Mouse (Mus musculus): Measurements from ENCODE around the gene Gm40193. TPM values are rescaled to one million over a fixed set of nuclear protein-coding genes. Genes with fewer than 3 reads are reported as not detected.

The Gm40193 gene
- polyA plus RNA-seq, 1 experiment from 2014 or later, result not detected

Other genes with a start within 250 kb of the Gm40193 start
- gene Alox12e, start 210.3 kb downstream of the Gm40193 start, polyA plus RNA-seq (2015; fragmentation: Nextera tagmentation; extraction: Ambion mirVana), result 0.11 TPM in 1 of 2 replicates, not detected in the other
- gene Alox15, start 180.9 kb downstream of the Gm40193 start, polyA plus RNA-seq (2015; fragmentation: Nextera tagmentation; extraction: Ambion mirVana), result 1.7 and 2.0 TPM in 2 replicates
- gene Pelp1, start 122.9 kb downstream of the Gm40193 start, polyA plus RNA-seq (2015; fragmentation: Nextera tagmentation; extraction: Ambion mirVana), result 11.1 and 13.1 TPM in 2 replicates
- 15.0 and 15.8 TPM in 2 replicates for gene Arrb2, start 100.3 kb downstream of the Gm40193 start, polyA plus RNA-seq (2015; fragmentation: Nextera tagmentation; extraction: Ambion mirVana)
- 12.8 and 13.7 TPM in 2 replicates for gene Med11, start 81.0 kb downstream of the Gm40193 start, polyA plus RNA-seq (2015; fragmentation: Nextera tagmentation; extraction: Ambion mirVana)
- gene Zmynd15, start 73.5 kb downstream of the Gm40193 start, polyA plus RNA-seq (2015; fragmentation: Nextera tagmentation; extraction: Ambion mirVana), result 0.42 and 0.87 TPM in 2 replicates
- 2.6 and 3.0 TPM in 2 replicates for gene Cxcl16, start 73.0 kb downstream of the Gm40193 start, polyA plus RNA-seq (2015; fragmentation: Nextera tagmentation; extraction: Ambion mirVana)
- 0.65 and 2.3 TPM in 2 replicates for gene Tm4sf5, start 27.7 kb downstream of the Gm40193 start, polyA plus RNA-seq (2015; fragmentation: Nextera tagmentation; extraction: Ambion mirVana)
- 0.44 and 0.65 TPM in 2 replicates for gene Vmo1, start 18.3 kb downstream of the Gm40193 start, polyA plus RNA-seq (2015; fragmentation: Nextera tagmentation; extraction: Ambion mirVana)
- 33.8 and 35.3 TPM in 2 replicates for gene Gltpd2, start 13.7 kb downstream of the Gm40193 start, polyA plus RNA-seq (2015; fragmentation: Nextera tagmentation; extraction: Ambion mirVana)
- gene Psmb6, start 7.6 kb downstream of the Gm40193 start, polyA plus RNA-seq (2015; fragmentation: Nextera tagmentation; extraction: Ambion mirVana), result 291 and 307 TPM in 2 replicates
- gene Pld2, start 7.1 kb upstream of the Gm40193 start, polyA plus RNA-seq (2015; fragmentation: Nextera tagmentation; extraction: Ambion mirVana), result 2.1 and 2.9 TPM in 2 replicates
- gene Mink1, start 29.9 kb upstream of the Gm40193 start, polyA plus RNA-seq (2015; fragmentation: Nextera tagmentation; extraction: Ambion mirVana), result 4.0 and 6.0 TPM in 2 replicates
- not detected in 2 replicates for gene 4930544D05Rik, start 82.9 kb upstream of the Gm40193 start, polyA plus RNA-seq (2015; fragmentation: Nextera tagmentation; extraction: Ambion mirVana)
- gene Chrne, start 86.3 kb upstream of the Gm40193 start, polyA plus RNA-seq (2015; fragmentation: Nextera tagmentation; extraction: Ambion mirVana), result not detected in 2 replicates
- 2.3 and 3.9 TPM in 2 replicates for gene Gp1ba, start 106.2 kb upstream of the Gm40193 start, polyA plus RNA-seq (2015; fragmentation: Nextera tagmentation; extraction: Ambion mirVana)
- gene Rnf167, start 114.3 kb upstream of the Gm40193 start, polyA plus RNA-seq (2015; fragmentation: Nextera tagmentation; extraction: Ambion mirVana), result 76.4 and 79.6 TPM in 2 replicates
- gene Slc25a11, start 114.5 kb upstream of the Gm40193 start, polyA plus RNA-seq (2015; fragmentation: Nextera tagmentation; extraction: Ambion mirVana), result 74.5 and 79.2 TPM in 2 replicates
- gene Pfn1, start 121.7 kb upstream of the Gm40193 start, polyA plus RNA-seq (2015; fragmentation: Nextera tagmentation; extraction: Ambion mirVana), result 899 and 965 TPM in 2 replicates
- 11.6 and 22.1 TPM in 2 replicates for gene Eno3, start 124.3 kb upstream of the Gm40193 start, polyA plus RNA-seq (2015; fragmentation: Nextera tagmentation; extraction: Ambion mirVana)
- 57.5 and 59.7 TPM in 2 replicates for gene Spag7, start 136.5 kb upstream of the Gm40193 start, polyA plus RNA-seq (2015; fragmentation: Nextera tagmentation; extraction: Ambion mirVana)
- 3.0 and 4.3 TPM in 2 replicates for gene Camta2, start 155.2 kb upstream of the Gm40193 start, polyA plus RNA-seq (2015; fragmentation: Nextera tagmentation; extraction: Ambion mirVana)
- 1.1 and 1.4 TPM in 2 replicates for gene Inca1, start 167.2 kb upstream of the Gm40193 start, polyA plus RNA-seq (2015; fragmentation: Nextera tagmentation; extraction: Ambion mirVana)
- gene Kif1c, start 167.6 kb upstream of the Gm40193 start, polyA plus RNA-seq (2015; fragmentation: Nextera tagmentation; extraction: Ambion mirVana), result 0.77 and 1.1 TPM in 2 replicates
- gene Zfp3, start 231.3 kb upstream of the Gm40193 start, polyA plus RNA-seq (2015; fragmentation: Nextera tagmentation; extraction: Ambion mirVana), result 1.3 and 1.6 TPM in 2 replicates

Data from liver, embryonic 16.5 days (tissue).